Comparison of ENCODE assay signal across 8 mouse cellular contexts in the genomic region with DNA sequence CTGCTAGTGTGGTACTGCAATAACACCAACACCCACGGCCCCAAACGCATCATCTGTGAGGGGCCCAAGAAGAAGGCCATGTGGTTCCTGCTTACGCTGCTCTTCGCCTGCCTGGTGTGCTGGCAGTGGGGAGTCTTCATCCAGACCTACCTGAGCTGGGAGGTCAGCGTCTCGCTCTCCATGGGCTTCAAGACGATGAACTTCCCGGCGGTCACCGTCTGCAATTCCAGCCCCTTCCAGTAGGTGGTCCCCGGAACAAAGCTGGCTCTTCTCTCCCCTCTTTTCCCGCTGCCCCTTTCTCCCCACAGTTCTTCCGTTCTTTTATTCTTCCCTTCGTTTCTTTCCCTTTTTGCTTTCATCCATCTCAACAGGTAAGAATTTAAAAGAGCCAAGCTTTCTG. TPM values are rescaled to one million over a fixed set of nuclear protein-coding genes. Genes with fewer than 3 reads are reported as not detected.
DNase-seq lines count a peak whose midpoint lies in the region; ATAC-seq and TF ChIP-seq lines count a peak whose summit lies in the region.

No protein-coding gene starts in this region.

- DNase-seq in urinary bladder, postnatal 25 days (ENCODE audit: low spot score): peak; percentile 19
- no peak for DNase-seq in urinary bladder, adult 18-20 months (ENCODE audit: low spot score in 2 of 2)
- DNase-seq in cerebellum, adult 9-10 months: peak; percentile 70
- peak; percentile 38 to 50 for DNase-seq in lung, postnatal 4 days
- peak; percentile 47 for DNase-seq in splenic B cell, adult 2 months (ENCODE audit: low read depth, low spot score)
- no peak for DNase-seq in urinary bladder, postnatal 10 days (ENCODE audit: low spot score)

- peak; percentile 33; the same call in 1 of the 2 replicates for ATAC-seq in forebrain, embryonic 16.5 days
- ATAC-seq in intestine, postnatal 0 days: no peak

- WGBS in forebrain, embryonic 16.5 days: 12% methylated on average over 14 of the region's 14 CpGs
- 15% methylated on average over 14 of the region's 14 CpGs for WGBS in intestine, postnatal 0 days

- H3K9me3 ChIP-seq in forebrain, embryonic 16.5 days (ENCODE audit: control insufficient read depth, low read length): no peaks in the 10 kb centered on the region
- no peaks in the 10 kb centered on the region for H3K9me3 ChIP-seq in intestine, postnatal 0 days (ENCODE audit: control insufficient read depth)

- peak; percentile 73 for TF ChIP-seq CTCF in intestine, postnatal 0 days (IDR thresholded peaks at IDR 0.05; ENCODE audit: low read depth)

- no peak overlapping the region for H3K9ac ChIP-seq in forebrain, embryonic 16.5 days (replicated peaks; ENCODE audit: low read depth, low read length)
- H3K9ac ChIP-seq in intestine, postnatal 0 days (ENCODE audit: low read depth, low read length): no peak overlapping the region

- H3K36me3 ChIP-seq in forebrain, embryonic 16.5 days (ENCODE audit: control insufficient read depth, insufficient read depth): no peaks in the 10 kb centered on the region
- no peaks in the 10 kb centered on the region for H3K36me3 ChIP-seq in intestine, postnatal 0 days (ENCODE audit: control insufficient read depth, insufficient read depth)
- no peaks in the 10 kb centered on the region for H3K36me3 ChIP-seq in splenic B cell, adult 2 months (ENCODE audit: control insufficient read depth, insufficient read depth, low read length, poor library complexity, severe bottlenecking)

- H3K4me1 ChIP-seq in forebrain, embryonic 16.5 days (replicated peaks; ENCODE audit: control insufficient read depth, insufficient read depth, low read length): 0 out of 2 replicates have a peak, but pooled peaks cover 6% of the 10 kb centered on the region
- H3K4me1 ChIP-seq in intestine, postnatal 0 days (replicated peaks; ENCODE audit: control insufficient read depth, insufficient read depth, low read length): no peaks in the 10 kb centered on the region

- H3K27me3 ChIP-seq in forebrain, embryonic 16.5 days (replicated peaks; ENCODE audit: control insufficient read depth, insufficient read depth, low read length): no peaks in the 10 kb centered on the region
- H3K27me3 ChIP-seq in intestine, postnatal 0 days (replicated peaks; ENCODE audit: control insufficient read depth, insufficient read depth, low read length): 0 out of 2 replicates have a peak, but pooled peaks cover 3% of the 10 kb centered on the region
- no peaks in the 10 kb centered on the region for H3K27me3 ChIP-seq in splenic B cell, adult 2 months (ENCODE audit: control insufficient read depth, insufficient read depth, low read length, poor library complexity, severe bottlenecking)

- H3K4me3 ChIP-seq in forebrain, embryonic 16.5 days (replicated peaks; ENCODE audit: low read length): peak overlapping the region; percentile 28
- no peak overlapping the region for H3K4me3 ChIP-seq in intestine, postnatal 0 days (ENCODE audit: low read depth, low read length)

- H3K4me2 ChIP-seq in forebrain, embryonic 16.5 days (ENCODE audit: low read length): peak overlapping the region; percentile 38
- H3K4me2 ChIP-seq in intestine, postnatal 0 days (replicated peaks; ENCODE audit: low read depth): no peak overlapping the region

- no peak overlapping the region for H3K27ac ChIP-seq in forebrain, embryonic 16.5 days (ENCODE audit: low read length)
- no peak overlapping the region for H3K27ac ChIP-seq in intestine, postnatal 0 days (ENCODE audit: low read depth, low read length)

RNA-seq across cellular contexts. Expression of gene Scnn1b, which starts 34.5 kb away (rescaled TPM):
- 0.34 TPM in 1 of 2 replicates, not detected in the other for polyA plus RNA-seq in forebrain, embryonic 16.5 days (2015; fragmentation: Nextera tagmentation; extraction: Ambion mirVana)
- 0.27 and 0.52 TPM in 2 replicates for polyA plus RNA-seq in intestine, postnatal 0 days (2015; fragmentation: Nextera tagmentation; extraction: Ambion mirVana)

Comparison
In these comparisons a context has a peak if more than half of its experiments do, and no peak if none do; other contexts are left out.
1. DNase-seq: peak in urinary bladder, postnatal 25 days (single experiment), cerebellum, adult 9-10 months (single experiment), lung, postnatal 4 days (2 of 2) and splenic B cell, adult 2 months (single experiment); none in urinary bladder, adult 18-20 months (0 of 2) and urinary bladder, postnatal 10 days (single experiment).